Mouse (Mus musculus) liver, adult (tissue): ENCODE measurements at regions not wholly inside any gene's neighbourhood (a gene's known extent, or its start where the extent isn't known, plus 50 kb on each side); places are given as distances from the start of the nearest gene placed in this dataset.

Experiments used
- GATA4 ChIP-seq: IDR thresholded peaks from 2 replicates; pipeline ENCODE4 v1.6.1; 2014; ENCODE audit warnings: mild to moderate bottlenecking, low read length; ENCODE audit not compliant: insufficient replicate concordance

GRCm38 (mm10) chr2:51073040-51073594, 75.8 kb downstream of the Rnd3 start:
- TF ChIP-seq GATA4: no peak

GRCm38 (mm10) chr2:51072346-51072885, 76.5 kb downstream of the Rnd3 start:
- peak; percentile 64; the same call in 1 of the 2 replicates for TF ChIP-seq GATA4

GRCm38 (mm10) chr2:51070902-51071301, 78.0 kb downstream of the Rnd3 start:
- TF ChIP-seq GATA4: no peak

GRCm38 (mm10) chr2:51066423-51066831, 82.5 kb downstream of the Rnd3 start:
- TF ChIP-seq GATA4: no peak

GRCm38 (mm10) chr2:51065821-51066220, 83.1 kb downstream of the Rnd3 start:
- no peak for TF ChIP-seq GATA4

- no peak for TF ChIP-seq GATA4
These were observed 84.1 kb downstream of the Rnd3 start for GRCm38 (mm10) chr2:51064821-51065220.

GRCm38 (mm10) chr2:51062049-51062448, 86.9 kb downstream of the Rnd3 start:
- TF ChIP-seq GATA4: no peak

- TF ChIP-seq GATA4: no peak
These were observed 90.8 kb downstream of the Rnd3 start for GRCm38 (mm10) chr2:51058158-51058557.

GRCm38 (mm10) chr2:51056141-51056731, 92.7 kb downstream of the Rnd3 start:
- TF ChIP-seq GATA4: no peak

GRCm38 (mm10) chr2:51055339-51055738, 93.6 kb downstream of the Rnd3 start:
- no peak; the same call in 1 of the 2 replicates for TF ChIP-seq GATA4

GRCm38 (mm10) chr2:51049834-51050170, 99.1 kb downstream of the Rnd3 start:
- TF ChIP-seq GATA4: no peak

- TF ChIP-seq GATA4: no peak
These were observed 99.6 kb downstream of the Rnd3 start for GRCm38 (mm10) chr2:51049101-51049833.

GRCm38 (mm10) chr2:51047520-51047919, 101.4 kb downstream of the Rnd3 start:
- TF ChIP-seq GATA4: no peak

GRCm38 (mm10) chr2:51045626-51046025, 103.3 kb downstream of the Rnd3 start:
- TF ChIP-seq GATA4: no peak

- TF ChIP-seq GATA4: no peak
These were observed 107.8 kb downstream of the Rnd3 start for GRCm38 (mm10) chr2:51041101-51041500.

GRCm38 (mm10) chr2:51038685-51039084, 110.2 kb downstream of the Rnd3 start:
- TF ChIP-seq GATA4: no peak

GRCm38 (mm10) chr2:51036995-51037394, 111.9 kb downstream of the Rnd3 start:
- TF ChIP-seq GATA4: no peak

GRCm38 (mm10) chr2:51036190-51036755, 112.6 kb downstream of the Rnd3 start:
- TF ChIP-seq GATA4: no peak
